Mouse (Mus musculus): ENCODE data around the gene Slc9a8.

Slc9a8 gene

DNA sequence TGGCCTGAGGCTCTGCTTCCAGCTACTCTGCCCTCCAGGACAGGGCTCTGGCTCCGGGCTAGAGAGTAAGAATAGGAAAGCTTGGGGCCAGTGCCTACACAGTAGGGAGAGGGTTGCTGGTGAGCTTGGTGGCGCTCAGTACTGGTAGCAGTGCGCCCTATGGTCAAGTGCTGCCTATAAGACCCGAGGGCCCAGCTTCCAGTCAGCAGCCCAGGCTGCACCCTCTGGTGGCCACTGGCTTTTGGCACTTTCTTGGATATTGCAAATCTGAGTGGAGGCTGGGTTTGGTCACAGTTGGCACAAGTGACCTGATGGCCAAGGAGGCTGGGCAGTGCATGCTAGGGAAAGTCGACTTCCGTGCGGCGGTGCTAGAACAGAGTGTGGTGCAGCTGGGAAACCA lies 29.1 kb downstream of the Slc9a8 start:
- DNase-seq, result peak in 1 of 2 experiments; percentile 36

DNA sequence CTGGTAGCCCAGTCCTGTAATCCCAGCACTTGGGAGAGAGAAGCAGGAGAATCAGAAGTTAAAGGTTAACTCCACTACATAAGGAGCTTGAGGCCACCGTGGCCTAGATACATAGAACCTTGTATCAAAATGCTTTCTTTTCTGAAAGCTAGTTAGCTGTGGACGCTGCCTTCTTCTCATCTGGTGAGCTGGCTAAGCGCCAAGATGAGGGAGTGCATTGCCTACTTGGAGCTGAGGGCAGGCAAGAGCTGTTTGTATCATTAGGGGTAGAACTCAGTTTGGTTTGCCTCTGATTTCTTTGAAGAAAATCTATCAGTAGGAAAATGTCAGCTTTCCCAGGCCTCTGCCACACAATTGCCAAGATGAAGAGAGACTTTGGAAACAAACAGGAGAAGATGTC lies 32.3 kb downstream of the Slc9a8 start:
- peak in 1 of 2 experiments; percentile 67 for DNase-seq

DNA sequence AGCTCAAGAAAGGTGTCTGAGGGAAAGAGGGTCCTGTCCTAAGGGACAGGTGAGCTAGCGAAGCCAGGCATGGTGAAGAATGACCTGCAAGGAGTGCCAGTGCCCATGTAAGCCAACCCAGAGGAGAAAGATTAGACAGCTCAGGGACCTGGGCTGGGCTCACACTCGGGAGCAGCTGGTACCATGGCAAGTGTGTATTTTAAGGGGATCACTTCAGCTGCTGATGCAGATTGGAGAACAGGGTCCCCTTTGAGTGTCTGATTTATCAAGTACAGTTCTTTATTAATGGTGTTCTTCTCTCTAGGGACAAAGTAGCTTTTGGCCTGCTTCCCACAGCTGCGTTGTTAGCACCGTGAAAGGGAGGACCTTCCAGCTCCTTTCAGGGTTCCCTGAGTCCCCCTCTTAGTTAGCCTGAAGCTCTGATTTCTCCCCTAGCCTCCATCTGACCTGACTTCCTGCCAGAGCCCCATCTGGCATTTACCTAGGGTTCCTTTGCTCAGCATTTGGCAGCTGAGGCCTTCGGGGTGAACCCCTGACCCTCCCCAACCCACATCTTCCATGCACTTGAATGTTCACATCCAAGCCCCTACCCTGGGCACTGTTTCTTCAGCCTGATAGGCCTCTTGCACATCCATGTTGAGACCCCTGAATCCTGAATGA lies 35.0 kb downstream of the Slc9a8 start:
- no peak for DNase-seq

DNA sequence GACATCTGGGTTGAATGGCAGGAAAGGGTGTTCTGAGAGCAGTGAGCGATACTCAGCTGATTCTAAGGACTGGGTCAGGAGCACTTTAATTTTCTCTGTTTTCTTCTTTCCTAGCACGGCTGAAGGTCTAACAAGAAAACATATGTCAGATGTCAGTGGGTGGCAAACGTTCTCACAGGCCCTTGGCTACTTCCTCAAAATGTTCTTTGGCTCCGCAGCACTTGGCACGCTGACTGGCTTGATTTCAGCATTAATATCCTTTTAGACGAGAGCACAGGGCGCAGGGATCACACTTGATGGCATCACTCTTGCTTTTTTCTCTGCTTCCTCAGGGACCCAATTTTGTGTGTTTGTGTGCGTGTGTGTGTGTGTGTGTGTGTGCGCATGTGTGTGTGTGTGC lies 35.7 kb downstream of the Slc9a8 start:
- no peak for DNase-seq

DNA sequence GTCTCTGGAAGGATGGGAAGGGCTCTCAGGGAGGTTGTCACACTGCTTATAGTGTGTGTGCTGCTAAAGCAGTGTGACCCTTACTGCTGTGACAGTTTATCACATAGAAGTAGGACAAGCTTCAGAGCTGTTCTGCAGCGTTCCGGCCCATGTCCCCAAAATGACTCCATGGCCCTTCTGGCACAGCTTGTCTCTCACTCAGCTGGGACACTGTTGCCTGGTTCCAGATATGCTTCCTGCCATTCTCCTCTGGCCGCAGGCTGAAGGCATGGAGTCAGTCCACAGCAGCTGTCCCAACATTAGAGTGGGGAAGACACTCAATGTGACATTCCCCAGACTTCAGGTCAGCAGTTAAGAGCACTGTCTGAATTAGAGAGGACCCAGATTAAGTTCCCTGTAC lies 37.0 kb downstream of the Slc9a8 start:
- DNase-seq, result peak; percentile 26 to 58

DNA sequence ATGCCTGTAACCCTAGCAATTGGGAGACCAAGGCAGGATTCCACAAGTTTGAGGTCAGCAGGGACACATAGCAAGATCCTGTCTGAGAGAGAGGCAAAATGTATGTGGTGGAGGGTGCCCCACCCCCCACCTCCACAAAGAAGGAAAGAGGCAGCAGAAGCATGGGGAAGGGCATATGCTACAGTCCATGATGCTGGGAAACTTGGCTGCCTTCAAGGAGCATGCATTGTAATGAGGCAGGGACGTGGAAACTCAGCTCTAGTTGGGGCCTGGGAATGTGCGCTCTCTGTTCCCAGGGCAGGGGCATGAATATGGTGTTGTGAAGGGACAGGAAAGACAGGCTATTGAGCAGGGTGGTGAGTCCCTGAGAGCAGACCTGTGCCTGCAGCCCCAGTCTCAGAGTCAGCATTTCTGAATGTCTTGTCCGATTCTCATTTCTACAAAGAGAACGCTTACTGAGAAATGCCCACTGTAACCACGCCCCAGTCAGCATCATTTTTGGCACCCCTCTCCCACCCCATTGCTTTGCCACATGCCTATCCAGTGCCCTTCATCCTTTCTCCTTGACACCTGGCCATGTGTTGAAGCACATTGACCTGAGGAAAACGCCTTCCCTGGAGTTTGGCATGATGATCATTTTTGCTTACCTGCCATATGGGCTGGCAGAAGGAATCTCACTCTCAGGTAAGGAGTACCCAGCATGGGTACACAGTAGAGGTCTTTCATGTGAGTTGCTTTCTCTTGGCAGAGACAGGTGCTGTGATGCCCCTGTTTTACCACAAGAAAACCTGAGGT lies 37.8 kb downstream of the Slc9a8 start:
- no peak for DNase-seq

DNA sequence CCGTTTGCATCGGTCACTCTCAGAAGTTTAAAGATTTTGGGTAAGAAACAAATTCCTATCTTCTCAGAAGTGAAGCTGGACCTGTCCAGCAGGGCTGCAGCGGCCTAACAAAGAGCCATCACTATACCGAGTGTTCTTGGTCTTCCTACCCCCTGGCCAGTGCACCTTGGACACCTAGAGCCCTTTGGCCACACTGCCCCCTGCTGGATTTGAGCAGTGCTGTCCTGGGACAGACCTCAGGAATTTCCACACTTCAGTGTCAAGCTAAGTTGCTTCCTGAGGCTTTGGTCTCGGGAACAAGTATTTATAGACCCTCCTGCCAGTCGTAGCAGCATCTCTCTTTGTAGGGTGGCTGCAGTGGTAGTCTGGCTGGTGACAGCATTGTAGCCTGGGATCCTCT lies 41.4 kb downstream of the Slc9a8 start:
- DNase-seq, result peak; percentile 84 to 85

DNA sequence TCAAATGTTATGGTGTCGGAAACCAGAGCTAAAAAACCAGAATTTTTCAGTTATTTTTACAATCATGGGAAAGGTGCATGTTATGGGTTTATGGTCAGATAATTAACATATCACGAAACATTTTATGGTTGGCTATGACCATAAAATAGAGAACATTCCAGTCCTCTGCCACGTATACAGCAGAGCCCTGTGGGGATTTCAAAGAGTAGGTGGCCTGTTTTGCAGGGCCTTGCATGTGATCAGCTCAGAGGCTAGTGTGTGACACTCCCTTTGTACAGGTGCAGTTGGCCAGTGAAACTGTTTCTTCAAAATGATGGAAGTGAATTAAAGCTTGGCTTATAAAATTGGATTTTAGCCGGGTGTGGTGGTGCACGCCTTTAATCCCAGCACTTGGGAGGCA lies 42.3 kb downstream of the Slc9a8 start:
- DNase-seq, result no peak

DNA sequence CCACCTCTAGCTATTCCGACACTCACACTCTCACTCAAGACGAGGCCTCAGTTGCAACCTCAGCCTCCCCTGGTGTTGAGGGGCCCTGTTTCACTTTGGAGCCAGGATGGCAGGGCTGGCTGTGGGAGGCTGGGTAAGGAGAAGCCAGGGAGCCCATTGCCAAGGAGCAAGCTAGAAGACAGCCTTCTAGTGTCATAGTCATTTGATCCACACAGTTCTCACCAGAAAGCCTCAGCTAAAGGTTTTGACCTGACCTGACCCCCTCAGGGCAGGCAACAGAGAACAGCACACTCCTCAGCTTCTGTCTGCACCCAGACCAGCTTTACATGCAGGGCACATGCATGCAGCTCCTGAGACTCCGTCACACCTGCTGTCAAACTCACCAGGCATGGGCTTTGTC lies 44.4 kb downstream of the Slc9a8 start:
- no peak for DNase-seq

DNA sequence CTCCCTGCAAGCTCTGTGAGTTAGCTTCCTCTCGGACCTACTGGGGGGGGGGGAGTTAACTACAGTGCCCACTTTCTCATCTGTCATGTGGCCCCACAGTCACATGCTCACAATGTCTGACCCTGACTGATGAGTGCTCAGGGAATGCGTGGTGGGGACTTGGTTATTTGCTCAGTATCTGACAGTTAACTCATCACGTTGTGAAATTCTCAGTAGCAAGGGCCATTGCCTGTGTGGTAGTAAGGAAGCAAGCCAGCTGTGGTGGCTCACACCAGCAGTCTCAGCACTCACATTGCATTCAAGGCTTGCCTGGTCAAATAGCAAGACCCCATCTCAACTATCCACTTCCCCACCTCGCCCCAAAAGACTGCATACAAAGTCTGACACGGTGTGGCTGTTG lies 45.7 kb downstream of the Slc9a8 start:
- DNase-seq, result no peak

DNA sequence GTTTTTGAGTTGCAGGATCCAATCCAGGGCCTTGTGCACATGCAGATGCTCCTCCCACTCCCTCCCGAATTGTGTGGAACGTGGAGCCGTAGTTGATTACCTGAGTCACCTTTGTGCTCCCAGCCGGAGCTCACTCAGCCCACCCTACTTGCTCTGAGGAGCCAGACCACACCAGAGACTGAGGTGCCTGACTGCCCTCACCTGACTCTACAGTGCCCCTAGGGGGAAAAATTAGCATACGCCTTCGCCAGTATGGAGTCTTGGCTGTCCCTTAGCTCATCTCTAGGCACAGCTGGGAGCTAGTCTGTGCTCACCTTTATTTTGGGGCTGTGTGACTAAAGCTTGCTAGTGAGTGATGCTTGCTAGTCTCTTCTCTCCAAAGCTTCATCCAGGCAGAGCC lies 46.9 kb downstream of the Slc9a8 start:
- no peak for DNase-seq

DNA sequence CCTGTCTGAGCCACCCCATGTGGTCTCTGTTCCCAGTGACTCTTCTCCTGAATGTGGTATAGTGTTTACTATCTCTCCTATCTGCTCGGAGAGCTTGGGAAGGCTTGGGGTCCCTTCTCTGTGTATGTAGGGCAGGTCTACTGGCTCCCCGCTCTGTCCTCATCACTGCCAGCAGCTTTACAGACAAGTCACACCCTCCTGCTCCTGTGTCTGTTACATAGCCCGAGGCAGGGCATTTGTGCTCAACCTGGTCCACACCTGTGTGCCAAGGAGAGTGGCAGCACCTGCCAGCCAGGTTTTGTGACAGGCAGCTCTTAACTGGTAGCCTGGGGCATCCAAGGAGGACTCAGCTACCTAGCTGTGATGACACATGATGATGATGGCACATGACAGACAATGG lies 49.1 kb downstream of the Slc9a8 start:
- DNase-seq, result no peak

DNA sequence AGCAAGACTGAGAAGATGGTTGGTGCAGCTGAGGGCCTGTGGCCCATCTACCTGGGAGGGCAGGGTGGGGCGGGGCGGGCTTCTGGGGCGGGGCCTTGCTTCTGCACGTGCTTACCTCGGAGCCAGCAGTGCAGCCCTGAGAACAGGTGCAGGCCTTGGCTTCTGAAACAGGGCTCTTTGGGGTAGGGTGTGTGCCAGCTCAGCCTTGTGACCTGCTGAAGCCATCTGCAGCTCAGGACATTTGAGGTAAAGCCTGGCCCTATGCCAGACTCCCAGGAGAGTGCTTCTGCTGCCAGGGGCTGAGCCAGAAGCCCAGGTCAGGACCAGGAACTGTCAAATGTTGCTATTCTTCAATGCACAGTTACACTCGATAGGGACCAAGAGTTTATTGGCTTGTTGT lies 50.1 kb downstream of the Slc9a8 start:
- peak in 1 of 2 experiments; percentile 41 for DNase-seq

DNA sequence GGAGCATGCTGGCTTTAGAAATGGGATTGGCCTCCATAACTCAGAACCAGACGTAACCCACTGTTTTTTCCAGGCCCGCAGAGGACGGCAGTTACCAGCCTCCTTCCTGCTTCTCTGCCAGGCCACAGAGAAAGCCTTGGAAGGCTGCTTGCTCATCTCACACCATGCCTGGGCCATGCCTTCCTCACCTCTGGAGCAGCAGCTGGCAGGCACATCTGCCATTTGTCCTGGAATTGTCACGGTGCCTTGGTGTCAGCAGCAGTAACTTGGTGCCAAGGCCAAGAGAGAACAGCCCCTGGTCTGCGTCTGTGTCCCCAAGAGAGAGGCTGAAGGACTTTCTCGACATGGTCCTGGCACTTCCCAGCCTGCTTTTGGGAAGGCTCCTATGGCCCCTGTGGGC lies 52.7 kb downstream of the Slc9a8 start:
- DNase-seq, result no peak

DNA sequence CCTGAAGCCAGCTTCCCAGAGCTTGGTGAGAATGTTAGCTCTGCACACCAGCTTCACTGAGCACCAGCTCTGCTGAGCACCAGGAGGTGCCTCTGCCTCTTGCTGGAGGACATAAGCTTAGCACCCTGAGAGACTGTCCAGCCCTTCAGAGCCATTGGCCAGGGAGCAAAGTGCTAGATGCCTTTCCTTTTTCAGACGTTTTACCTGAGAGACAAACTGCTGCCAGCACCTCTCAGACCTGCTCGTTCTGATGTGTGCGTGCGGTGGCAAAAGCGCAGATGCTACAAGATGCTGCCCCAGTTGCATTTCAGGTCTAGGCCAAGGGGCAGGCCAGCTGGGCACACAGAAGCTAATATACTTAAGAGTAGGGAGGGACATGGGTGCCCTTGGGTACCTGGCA lies 54.1 kb downstream of the Slc9a8 start:
- no peak for DNase-seq

DNA sequence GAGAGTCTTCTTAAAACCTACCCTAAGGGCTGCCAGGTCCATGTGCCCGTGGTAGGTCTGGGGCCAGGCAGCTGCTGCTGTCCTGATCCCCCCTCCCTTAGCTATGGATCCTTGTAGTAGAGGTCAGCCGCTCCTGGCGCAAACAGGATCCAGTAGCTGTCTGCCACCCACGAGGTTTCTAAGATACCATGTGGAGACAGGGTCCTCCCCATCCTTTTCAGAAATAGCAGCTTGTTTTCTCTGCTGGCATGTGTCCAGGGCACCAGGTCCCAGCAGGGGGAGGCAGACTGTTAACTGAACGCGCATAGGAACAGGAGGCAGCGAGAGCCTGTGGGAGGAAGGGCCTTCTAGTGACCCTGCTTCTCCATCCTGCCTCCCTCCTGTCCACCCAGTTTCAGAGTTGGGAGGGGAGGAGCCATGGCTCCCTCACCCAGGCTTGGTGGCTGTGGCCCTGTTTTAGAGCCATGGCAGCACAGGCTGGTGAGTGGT lies 54.7 kb downstream of the Slc9a8 start:
- peak; percentile 70 to 72 for DNase-seq

DNA sequence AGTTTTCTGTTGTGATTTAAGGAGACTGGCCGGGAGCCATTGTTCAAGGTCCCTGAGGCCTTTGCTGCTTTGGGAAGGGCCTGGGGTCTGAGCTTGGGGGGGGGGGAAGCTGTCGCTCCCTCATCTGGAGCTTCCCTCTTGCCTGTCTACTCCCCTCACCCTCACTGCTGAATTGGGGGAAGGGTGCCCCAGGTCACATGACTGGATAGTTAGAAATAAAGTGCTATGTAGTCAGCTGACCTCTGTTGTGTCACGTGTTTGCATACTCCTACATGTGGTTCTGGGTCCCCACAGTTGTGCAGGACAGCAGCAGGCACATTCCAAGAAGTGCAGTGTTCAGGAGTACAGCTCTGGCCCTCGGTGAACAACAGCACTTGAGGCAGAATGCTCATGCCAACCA lies 55.2 kb downstream of the Slc9a8 start:
- peak in 1 of 2 experiments; percentile 38 for DNase-seq

DNA sequence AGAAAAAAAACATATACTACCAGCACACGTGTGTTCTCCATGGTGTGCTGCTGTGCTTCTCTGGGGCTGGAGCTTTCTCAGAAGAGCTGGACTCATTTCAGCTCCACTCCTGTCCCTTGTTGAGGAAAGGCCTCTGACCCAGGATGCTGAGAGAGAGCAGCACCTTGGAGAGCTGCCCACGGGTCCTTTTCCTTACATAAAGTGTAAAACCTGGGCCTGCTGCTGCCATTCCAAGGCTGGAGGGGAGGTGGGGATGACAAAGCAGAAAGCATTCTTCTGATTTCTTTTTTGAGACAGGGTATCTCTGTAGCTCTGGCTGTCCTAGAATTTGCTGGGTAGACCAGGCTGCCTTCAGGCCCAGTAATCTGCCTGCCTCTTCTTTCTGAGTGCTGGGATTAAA lies 56.6 kb downstream of the Slc9a8 start:
- peak in 1 of 2 experiments; percentile 47 for DNase-seq

DNA sequence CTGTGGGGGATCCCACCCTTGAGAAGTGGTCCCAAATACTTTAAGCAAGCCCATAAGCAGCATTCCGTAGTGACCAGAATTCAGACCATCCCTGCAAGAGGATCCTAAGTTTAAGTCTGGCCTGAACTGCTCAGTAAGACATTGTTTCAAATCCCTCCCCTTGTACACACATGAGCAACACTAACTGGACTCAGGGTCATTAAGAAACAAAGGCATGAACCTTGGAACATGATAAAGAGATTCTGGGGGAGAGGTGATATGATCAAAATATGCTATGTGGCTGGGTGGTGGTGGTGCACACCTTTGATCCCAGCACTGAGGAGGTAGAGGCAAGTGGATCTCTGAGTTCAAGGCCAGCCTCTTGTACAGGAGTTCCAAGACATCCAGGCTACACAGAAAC lies 58.0 kb downstream of the Slc9a8 start:
- DNase-seq, result no peak

DNA sequence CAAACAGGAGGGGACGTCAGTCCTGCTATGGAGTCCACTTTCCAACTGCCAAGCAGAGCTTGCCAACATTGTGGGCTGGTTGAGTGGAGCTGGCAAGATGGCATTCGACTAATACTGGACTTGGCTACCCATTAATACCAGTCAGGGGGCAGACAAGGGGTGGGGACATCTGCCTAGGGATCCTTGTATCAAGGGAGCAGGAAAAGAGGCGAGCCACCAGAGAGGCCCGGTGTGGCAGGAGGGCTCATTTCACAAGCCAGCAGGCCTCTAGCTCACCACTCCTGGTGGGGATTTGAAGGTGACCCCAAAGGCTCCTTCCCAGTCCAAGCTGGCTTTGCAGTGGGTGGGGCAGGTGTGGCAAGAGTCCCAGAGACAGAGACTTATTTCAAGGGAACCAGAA lies 61.2 kb downstream of the Slc9a8 start:
- DNase-seq, result no peak

DNA sequence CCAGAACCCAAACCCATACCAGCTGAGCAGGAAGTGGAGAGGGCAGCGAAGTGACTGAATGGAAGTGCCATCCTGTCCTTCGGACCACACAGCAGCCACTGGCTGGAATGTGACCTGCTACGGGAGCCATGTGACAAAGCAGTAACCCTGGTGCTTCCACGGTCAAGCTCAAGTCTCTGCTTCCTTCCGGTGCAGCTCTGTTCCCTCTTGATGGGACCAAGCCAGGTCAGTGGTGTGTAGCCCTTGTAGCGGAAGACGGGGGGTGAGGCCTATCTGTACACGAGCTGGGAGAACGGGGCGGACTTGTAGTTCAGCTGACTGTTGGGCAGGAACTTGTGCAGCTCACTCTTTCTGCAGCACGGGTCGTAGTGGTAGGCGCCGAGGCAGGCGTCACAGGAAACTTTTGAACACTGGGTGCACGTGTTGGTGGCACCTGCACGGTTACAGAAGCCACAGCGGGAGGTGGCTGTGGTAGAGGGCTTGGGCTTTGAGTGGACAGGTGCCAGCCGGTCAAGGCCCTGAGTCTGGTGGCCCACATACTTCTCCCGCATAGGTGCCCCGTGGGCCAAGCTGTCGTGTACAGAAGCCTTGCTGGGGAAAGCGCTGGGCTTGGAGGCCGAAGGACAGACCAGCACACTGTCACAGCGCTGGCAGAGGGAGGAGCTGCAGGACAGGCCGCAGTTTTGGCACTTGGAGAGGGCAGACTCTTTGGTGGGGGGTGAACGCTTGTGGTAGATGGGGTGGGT lies 61.7 kb downstream of the Slc9a8 start:
- DNase-seq, result peak; percentile 57 to 84

DNA sequence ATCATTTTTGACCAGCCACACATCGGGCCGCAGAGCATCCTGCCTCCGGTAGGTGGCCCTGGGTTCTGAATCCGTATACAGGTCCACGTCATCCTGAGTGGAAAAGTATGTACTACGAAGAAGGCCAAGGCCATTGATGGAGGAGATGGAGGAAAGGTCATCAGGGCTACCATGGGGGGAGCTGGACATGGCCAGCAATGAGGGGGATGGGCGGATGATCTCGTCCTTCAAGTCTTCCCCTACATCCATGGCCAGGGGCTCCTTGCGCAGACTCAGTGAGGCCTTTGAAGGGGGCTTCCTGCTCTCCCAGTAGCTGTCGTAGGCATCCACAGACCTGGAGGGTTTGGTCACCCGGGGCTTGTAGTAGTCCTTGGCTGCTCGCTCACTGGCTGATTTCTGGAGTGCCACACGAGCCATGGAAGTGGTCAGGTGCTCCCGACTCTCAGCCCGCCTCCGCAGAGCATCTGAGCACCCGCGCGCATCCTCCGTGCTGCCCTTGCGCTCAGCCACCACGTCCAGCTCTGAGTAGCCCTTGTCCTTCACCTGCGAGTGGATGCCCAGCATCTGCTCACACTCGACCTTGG lies 62.4 kb downstream of the Slc9a8 start:
- DNase-seq, result no peak

DNA sequence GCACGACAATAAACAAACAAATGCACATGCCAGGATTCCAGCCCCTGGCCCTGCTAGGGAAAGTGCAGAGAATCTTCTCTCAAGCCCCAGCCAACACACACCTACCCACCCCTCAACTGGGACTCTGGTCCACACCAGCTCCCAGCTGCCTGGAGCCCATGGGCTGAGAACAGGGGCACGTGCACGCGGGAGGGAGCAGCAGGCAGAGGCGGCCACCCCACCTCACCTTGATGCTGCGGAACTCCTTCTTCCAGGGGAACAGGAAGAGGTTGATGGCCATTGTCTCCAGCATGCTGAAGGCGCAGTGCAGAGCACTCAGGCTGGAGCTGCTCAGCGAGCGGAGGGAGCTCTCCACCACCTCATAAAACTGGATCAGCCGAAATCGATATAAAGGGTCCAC lies 63.4 kb downstream of the Slc9a8 start:
- no peak for DNase-seq
